ENCODE assay signal across 2 mouse cellular contexts in the genomic region with DNA sequence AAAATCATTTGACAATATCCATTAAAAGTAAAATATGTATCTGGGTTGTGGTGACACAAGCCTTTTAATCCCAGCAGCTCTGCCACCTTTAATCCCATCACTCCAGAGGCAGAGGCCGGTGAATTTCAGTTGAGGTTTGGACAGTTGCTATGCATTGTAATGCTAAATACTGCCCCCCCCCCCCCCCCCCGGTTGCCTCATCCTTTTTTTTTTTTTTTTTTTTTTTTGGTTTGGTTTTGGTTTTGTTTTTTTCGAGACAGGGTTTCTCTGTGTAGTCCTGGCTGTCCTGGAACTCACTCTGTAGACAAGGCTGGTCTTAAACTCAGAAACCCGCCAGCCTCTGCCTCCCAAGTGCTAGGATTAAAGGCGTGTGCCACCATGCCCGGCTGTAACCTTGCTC. TPM values are rescaled to one million over a fixed set of nuclear protein-coding genes. Genes with fewer than 3 reads are reported as not detected.
"Had no signal": no experiment of that assay in that cellular context is flagged by ENCODE, and none has a peak within 500 bp of the region (broad histone marks: within the 10 kb centered on the region; RNA-seq: fewer than 3 reads in every experiment).

No protein-coding gene starts in this region.

RNA-seq across cellular contexts. Expression of gene Cth, which starts 8.3 kb away (rescaled TPM):
- total RNA-seq: monocyte, adult 5-6 weeks had no signal
- polyA plus RNA-seq: macrophage had no signal
